Mouse (Mus musculus): ENCODE data around the gene Apex2. TPM values are rescaled to one million over a fixed set of nuclear protein-coding genes. Genes with fewer than 3 reads are reported as not detected.
A peak's percentile ranks its signal among the peaks of the same experiment; 100 is the strongest.

The Apex2 gene
- polyA plus RNA-seq, 1 experiment, result 22.2 TPM

DNA sequence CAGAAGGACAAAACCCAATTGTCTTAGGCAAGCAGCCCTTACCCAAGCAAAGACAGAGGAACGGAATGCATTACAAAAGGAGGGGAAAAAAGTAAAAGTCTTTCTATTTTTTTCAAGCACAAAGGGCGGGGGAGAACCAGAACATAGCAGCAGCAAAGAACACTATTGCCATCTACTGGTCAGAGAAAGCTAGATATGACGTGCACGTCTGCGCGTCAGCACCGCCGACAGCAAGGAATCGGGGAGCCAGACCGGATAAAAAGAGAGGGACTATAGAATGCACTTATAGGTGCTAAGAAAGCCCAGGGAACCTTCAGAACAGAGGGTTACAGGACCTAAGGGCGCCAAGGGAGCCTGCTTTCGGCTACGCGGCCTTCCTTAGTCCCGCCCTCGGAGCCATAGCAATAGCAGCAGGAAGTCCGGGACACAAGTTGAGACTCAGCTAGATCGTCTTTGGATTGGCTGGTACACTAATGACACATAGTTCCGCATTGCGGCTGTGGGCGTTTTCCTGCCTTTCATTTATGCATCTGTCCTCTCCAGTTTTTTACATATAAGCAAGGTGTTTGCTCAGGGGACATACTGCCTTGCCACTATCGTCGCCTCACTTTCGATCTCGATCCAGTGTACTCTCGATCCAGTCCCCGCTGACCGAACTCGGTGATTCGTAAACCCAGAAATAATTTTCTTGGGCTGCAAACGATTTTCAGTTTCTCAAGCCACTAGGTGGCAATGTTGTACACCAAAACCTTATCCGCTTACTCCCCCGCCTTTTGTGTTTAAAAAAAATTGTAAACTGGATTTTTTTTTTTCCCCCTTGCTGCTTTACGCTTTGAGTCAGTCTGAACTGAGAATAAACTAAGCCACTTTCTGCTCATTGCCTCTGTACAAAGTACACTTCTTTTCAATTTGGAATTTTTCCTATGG lies 111.6 kb downstream of the Apex2 start:
- Histone ChIP-seq H3K4me3 (ENCODE audit: low read depth, low read length) (peak overlapping the region; percentile 91), H3K36me3 (ENCODE audit: control insufficient read depth, insufficient read depth, low read length, poor library complexity, severe bottlenecking) (no peaks in the 10 kb centered on the region), H3K4me1 (ENCODE audit: control insufficient read depth, insufficient read depth, low read length) (no peaks in the 10 kb centered on the region), H3K9ac (ENCODE audit: low read depth, poor library complexity, severe bottlenecking) (peak overlapping the region; percentile 86), H3K27ac (ENCODE audit: insufficient read depth, low read length) (peak overlapping the region; percentile 72), H3K9me3 (replicated peaks; ENCODE audit: control insufficient read depth, insufficient read depth, low read length, poor library complexity, severe bottlenecking) (no peaks in the 10 kb centered on the region), H3K27me3 (ENCODE audit: control insufficient read depth, insufficient read depth, low read length, poor library complexity, severe bottlenecking) (no peaks in the 10 kb centered on the region)
- TF ChIP-seq POLR2A (IDR thresholded peaks at IDR 0.05; ENCODE audit: insufficient read depth, low read length), result no peak
- TF ChIP-seq EP300 (IDR thresholded peaks at IDR 0.05; ENCODE audit: insufficient read depth, low read depth, low read length), result no peak
- TF ChIP-seq CTCF (IDR thresholded peaks at IDR 0.05; ENCODE audit: low read depth, low read length), result peak; percentile 39

DNA sequence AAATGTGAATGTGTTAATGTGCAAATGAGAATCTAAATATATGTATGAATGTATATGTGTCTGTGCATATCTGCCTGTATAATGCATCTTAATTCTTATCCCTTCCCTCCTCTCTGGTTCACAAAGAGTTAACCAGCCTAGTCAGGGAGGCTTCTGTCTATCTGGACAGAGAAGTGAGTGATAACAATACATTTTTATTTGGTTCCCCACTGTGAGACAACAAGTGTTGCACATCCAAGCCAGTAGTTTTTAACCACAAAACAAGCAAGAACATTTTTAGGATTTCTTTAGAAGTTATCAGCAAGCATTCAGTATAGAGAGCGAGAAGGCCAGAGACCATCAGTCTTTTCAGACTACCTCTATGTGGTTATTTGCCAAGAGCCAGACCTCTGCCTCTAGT lies 118.3 kb downstream of the Apex2 start:
- Histone ChIP-seq H3K9ac (ENCODE audit: low read depth, poor library complexity, severe bottlenecking) (no peak overlapping the region), H3K9me3 (replicated peaks; ENCODE audit: control insufficient read depth, insufficient read depth, low read length, poor library complexity, severe bottlenecking) (no peaks in the 10 kb centered on the region), H3K27me3 (ENCODE audit: control insufficient read depth, insufficient read depth, low read length, poor library complexity, severe bottlenecking) (no peaks in the 10 kb centered on the region), H3K27ac (ENCODE audit: insufficient read depth, low read length) (no peak overlapping the region), H3K36me3 (ENCODE audit: control insufficient read depth, insufficient read depth, low read length, poor library complexity, severe bottlenecking) (no peaks in the 10 kb centered on the region), H3K4me3 (ENCODE audit: low read depth, low read length) (no peak overlapping the region), H3K4me1 (ENCODE audit: control insufficient read depth, insufficient read depth, low read length) (no peaks in the 10 kb centered on the region)
- TF ChIP-seq CTCF (IDR thresholded peaks at IDR 0.05; ENCODE audit: low read depth, low read length), result no peak
- no peak for TF ChIP-seq POLR2A (IDR thresholded peaks at IDR 0.05; ENCODE audit: insufficient read depth, low read length)
- TF ChIP-seq EP300 (IDR thresholded peaks at IDR 0.05; ENCODE audit: insufficient read depth, low read depth, low read length), result no peak

Other genes with a start within 250 kb of the Apex2 start
- gene Tmem29, start 130.7 kb downstream of the Apex2 start, polyA plus RNA-seq (2011; ENCODE audit: insufficient read depth, insufficient read length, low read depth, missing spikeins), result 35.7 and 45.4 TPM in 2 replicates
- not detected in 2 replicates for gene Alas2, start 42.5 kb downstream of the Apex2 start, polyA plus RNA-seq (2011; ENCODE audit: insufficient read depth, insufficient read length, low read depth, missing spikeins)
- gene Pfkfb1, start 1.6 kb downstream of the Apex2 start, polyA plus RNA-seq (2011; ENCODE audit: insufficient read depth, insufficient read length, low read depth, missing spikeins), result 34.8 and 36.0 TPM in 2 replicates
- gene Tro, start 67.7 kb upstream of the Apex2 start, polyA plus RNA-seq (2011; ENCODE audit: insufficient read depth, insufficient read length, low read depth, missing spikeins), result 23.5 and 27.6 TPM in 2 replicates
- gene Maged2, start 224.5 kb upstream of the Apex2 start, polyA plus RNA-seq (2011; ENCODE audit: insufficient read depth, insufficient read length, low read depth, missing spikeins), result 43.0 and 47.5 TPM in 2 replicates